Mouse (Mus musculus) forebrain, embryonic 15.5 days (tissue): Measurements from ENCODE around the gene Fen1. TPM values are rescaled to one million over a fixed set of nuclear protein-coding genes. Genes with fewer than 3 reads are reported as not detected.

Experiments used
- ATAC-seq: fragments of 200-750 bp; cut with Nextera tagmentation; replicated peaks from 2 replicates; pipeline ENCODE4 v1.8.0; 2017; ENCODE audit warnings: mild to moderate bottlenecking, moderate TSS enrichment, moderate library complexity
- H3K27ac ChIP-seq: fragments of 300-500 bp; sonication (generic); replicated peaks from 2 replicates; pipeline ENCODE4 v1.5.1; 2015; ENCODE audit warnings: mild to moderate bottlenecking, inconsistent platforms
- H3K27me3 ChIP-seq: fragments of 300-500 bp; sonication (generic); 2 replicates; pipeline ENCODE4 v1.6.1; 2015; ENCODE audit warnings: inconsistent platforms
- H3K36me3 ChIP-seq: fragments of 300-500 bp; sonication (generic); 2 replicates; pipeline ENCODE4 v1.6.1; 2015; ENCODE audit warnings: mild to moderate bottlenecking, inconsistent platforms
- H3K4me1 ChIP-seq: fragments of 300-500 bp; sonication (generic); 2 replicates; pipeline ENCODE4 v1.6.1; 2015; ENCODE audit warnings: inconsistent platforms
- H3K4me2 ChIP-seq: fragments of 300-500 bp; sonication (generic); replicated peaks from 2 replicates; pipeline ENCODE4 v1.6.1; 2015; ENCODE audit warnings: mild to moderate bottlenecking, inconsistent platforms
- H3K4me3 ChIP-seq: fragments of 300-500 bp; sonication (generic); 2 replicates; pipeline ENCODE4 v1.5.1; 2015; ENCODE audit warnings: mild to moderate bottlenecking, inconsistent platforms
- H3K9ac ChIP-seq: fragments of 300-500 bp; sonication (generic); replicated peaks from 2 replicates; pipeline ENCODE4 v1.6.1; 2015; ENCODE audit warnings: mild to moderate bottlenecking, inconsistent platforms
- H3K9me3 ChIP-seq: fragments of 300-500 bp; sonication (generic); 2 replicates; pipeline ENCODE4 v1.6.1; 2016; ENCODE audit warnings: inconsistent platforms
- WGBS: fragments of 180-500 bp; shearing (Covaris S2); methylation state at CpG from one replicate; pipeline ENCODE4 v1.1.7; 2015; ENCODE audit warnings: mixed read lengths; 5-methylcytosine and 5-hydroxymethylcytosine counted together
- polyA plus RNA-seq: library from polyadenylated mRNA; unstranded; fragments of >200 nt; fragmentation: Nextera tagmentation; extraction: Ambion mirVana; gene quantifications from 2 replicates; pipeline ENCODE4 v1.2.1, GENCODE M21; 2015

The Fen1 gene
- polyA plus RNA-seq = 54.7 and 58.4 TPM in 2 replicates

DNA sequence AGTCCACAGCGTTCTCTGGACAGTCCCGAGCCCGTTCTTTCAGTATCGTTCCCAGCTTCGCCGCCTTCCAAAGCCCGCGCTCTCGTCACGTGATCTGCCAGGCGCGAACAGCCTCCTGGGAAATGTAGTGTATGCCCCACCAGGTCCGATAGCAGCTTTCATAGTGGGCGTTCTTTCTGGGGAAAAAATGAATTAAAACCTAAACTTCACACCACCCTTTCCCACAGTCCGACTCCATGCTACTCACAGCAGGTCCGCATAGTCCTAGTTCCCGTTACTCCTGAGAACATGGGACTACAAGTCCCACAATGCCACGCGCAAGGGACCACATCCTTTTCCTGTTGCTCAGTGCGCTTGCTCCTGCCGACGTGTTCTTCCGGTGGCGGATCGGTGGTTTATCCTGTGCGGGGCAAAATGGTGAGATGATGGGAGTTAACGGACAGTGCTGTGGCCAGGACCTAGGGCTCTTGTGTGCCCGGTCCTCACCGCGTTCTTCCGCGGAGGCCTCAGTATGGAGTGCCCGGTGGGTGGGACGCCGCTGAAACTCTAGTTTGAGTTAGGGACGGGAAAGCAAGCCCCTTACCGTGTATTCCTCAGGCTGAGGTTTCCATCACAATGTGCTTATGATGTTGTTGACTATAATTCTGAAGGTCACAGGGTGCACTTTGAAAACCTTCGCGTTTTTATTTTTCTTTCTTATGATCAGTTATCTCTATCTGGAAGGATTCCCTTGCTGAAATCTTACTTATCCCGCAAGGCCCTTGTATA, at the start of gene Fen1, which contains the start of gene Tmem258:
Gene Fen1 (minus strand): TSS at position 322 of the 768 bp plus-strand sequence.
Gene Tmem258 (plus strand): TSS at position 167 of the 768 bp plus-strand sequence.
- H3K4me1 ChIP-seq = peaks cover 20% of the 10 kb centered on the region
- H3K9me3 ChIP-seq = no peaks in the 10 kb centered on the region
- H3K27me3 ChIP-seq = no peaks in the 10 kb centered on the region
- peak within 1 kb of the TSS; percentile 88 for H3K9ac ChIP-seq
- WGBS = under 1% methylated on average over 40 of the region's 40 CpGs
- peaks cover 42% of the 10 kb centered on the region for H3K36me3 ChIP-seq
- ATAC-seq = peak; percentile 94
- H3K4me3 ChIP-seq = peak within 1 kb of the TSS; percentile 93
- peak within 1 kb of the TSS; percentile 88 for H3K4me2 ChIP-seq
- peak within 1 kb of the TSS; percentile 89 for H3K27ac ChIP-seq

DNA sequence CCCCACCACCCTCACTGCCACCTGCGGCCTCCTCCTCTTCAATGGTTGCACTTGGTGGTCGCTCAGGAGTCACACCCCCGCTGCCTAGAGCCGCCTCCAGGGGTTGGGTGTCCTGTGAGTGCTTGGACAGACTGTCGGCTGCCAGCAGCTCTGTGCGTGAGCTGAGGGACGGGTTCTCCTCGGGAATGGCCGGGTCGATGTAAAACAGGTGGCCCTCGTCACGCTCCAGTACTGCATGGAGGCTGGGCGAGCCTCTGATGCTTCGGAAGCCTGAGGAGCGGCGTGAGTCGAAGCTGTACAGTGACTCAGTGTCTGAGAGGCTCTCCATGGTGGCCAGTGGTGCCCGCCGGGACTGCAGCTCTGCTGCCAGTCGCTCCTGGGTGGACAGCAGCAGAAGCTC, 44.2 kb upstream of the Fen1 start:
- H3K27ac ChIP-seq = no peak overlapping the region
- no peak overlapping the region for H3K4me3 ChIP-seq
- no peaks in the 10 kb centered on the region for H3K4me1 ChIP-seq
- no peak overlapping the region for H3K4me2 ChIP-seq
- H3K9me3 ChIP-seq = no peaks in the 10 kb centered on the region
- H3K9ac ChIP-seq = no peak overlapping the region
- 63% methylated on average over 20 of the region's 20 CpGs for WGBS
- no peak for ATAC-seq
- H3K36me3 ChIP-seq = peaks cover 3% of the 10 kb centered on the region; the same call in 1 of the 2 replicates
- no peaks in the 10 kb centered on the region for H3K27me3 ChIP-seq

DNA sequence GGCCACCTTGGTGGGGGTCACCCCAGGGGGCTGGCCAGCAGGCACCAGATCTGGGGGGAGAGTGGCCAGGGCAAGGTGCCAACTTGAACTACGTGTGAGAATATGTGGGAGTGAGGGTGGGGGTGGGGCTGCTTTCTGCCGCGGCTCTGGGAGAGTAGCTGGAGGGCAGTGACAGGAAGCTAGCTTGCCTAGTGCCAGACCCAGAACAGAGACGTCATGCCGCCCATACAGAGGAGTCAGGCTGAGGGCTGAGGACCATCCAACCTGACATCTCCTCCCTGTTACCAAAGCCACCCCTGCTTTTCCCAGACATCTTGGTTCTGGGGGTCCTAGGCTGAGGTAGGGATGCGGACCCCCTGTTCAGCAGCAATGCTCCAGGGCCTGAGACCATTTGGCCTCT, 43.2 kb upstream of the Fen1 start:
- peaks cover 3% of the 10 kb centered on the region; the same call in 1 of the 2 replicates for H3K36me3 ChIP-seq
- ATAC-seq = no peak
- no peaks in the 10 kb centered on the region for H3K4me1 ChIP-seq
- H3K4me3 ChIP-seq = no peak overlapping the region
- 37% methylated on average over 6 of the region's 6 CpGs for WGBS
- no peak overlapping the region for H3K9ac ChIP-seq
- no peak overlapping the region for H3K27ac ChIP-seq
- H3K9me3 ChIP-seq = no peaks in the 10 kb centered on the region
- H3K4me2 ChIP-seq = no peak overlapping the region
- H3K27me3 ChIP-seq = no peaks in the 10 kb centered on the region

DNA sequence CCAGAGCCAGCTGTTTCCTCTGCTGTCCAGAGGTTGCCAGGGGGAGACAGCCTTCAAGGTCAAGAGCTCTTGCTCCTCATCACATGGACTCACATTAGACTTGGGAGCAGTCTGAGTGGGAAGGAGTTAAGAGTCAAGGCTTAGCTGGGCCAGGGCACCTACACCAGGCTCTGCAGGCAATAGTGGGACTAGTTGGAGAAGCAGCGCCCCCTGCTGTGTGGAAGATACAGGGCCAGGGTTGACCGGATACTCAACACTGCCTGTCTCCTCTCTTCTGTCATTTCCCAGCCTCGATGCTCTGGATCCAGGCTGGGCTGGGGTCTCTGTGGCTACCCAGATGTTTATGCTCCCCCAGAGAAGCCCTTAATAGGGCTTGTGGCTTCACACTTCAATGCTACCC, 40.2 kb upstream of the Fen1 start:
- peaks cover 9% of the 10 kb centered on the region; the same call in 1 of the 2 replicates for H3K4me1 ChIP-seq

DNA sequence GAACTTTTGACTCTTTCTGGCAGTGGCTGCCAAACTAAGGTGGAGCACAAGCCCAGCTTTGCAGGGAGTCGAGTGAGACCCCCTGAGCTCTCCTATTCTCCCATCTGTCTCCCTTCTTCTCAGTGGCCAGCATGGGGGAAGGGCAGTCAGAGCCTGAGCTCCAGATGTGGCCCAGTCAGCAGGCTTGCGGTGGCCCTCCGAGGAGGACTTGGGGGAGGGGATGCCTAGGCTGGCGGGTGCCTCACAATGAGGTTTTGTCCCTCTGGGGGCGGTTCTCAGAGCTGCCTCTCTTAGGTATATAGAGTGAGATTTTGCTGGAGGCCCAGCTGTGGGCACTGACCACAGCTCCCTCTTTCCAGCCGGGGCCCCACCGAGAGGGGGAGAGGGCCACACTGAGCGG, 38.9 kb upstream of the Fen1 start:
- Histone ChIP-seq H3K4me1 (peaks cover 9% of the 10 kb centered on the region; the same call in 1 of the 2 replicates), H3K9me3 (no peaks in the 10 kb centered on the region), H3K4me2 (no peak overlapping the region), H3K4me3 (no peak overlapping the region), H3K27ac (no peak overlapping the region), H3K27me3 (peaks cover 17% of the 10 kb centered on the region), H3K36me3 (peaks cover under 1% of the 10 kb centered on the region; the same call in 1 of the 2 replicates), H3K9ac (no peak overlapping the region)
- ATAC-seq = no peak
- 5% methylated on average over 8 of the region's 8 CpGs for WGBS

More for the DNA sequence above, 40.2 kb upstream of the Fen1 start:
- H3K27ac ChIP-seq = no peak overlapping the region
- 25% methylated on average over 3 of the region's 3 CpGs for WGBS
- no peak overlapping the region for H3K4me3 ChIP-seq
- peaks cover 3% of the 10 kb centered on the region; the same call in 1 of the 2 replicates for H3K36me3 ChIP-seq
- H3K27me3 ChIP-seq = peaks cover 16% of the 10 kb centered on the region
- no peak overlapping the region for H3K4me2 ChIP-seq
- no peaks in the 10 kb centered on the region for H3K9me3 ChIP-seq
- H3K9ac ChIP-seq = no peak overlapping the region
- no peak for ATAC-seq

DNA sequence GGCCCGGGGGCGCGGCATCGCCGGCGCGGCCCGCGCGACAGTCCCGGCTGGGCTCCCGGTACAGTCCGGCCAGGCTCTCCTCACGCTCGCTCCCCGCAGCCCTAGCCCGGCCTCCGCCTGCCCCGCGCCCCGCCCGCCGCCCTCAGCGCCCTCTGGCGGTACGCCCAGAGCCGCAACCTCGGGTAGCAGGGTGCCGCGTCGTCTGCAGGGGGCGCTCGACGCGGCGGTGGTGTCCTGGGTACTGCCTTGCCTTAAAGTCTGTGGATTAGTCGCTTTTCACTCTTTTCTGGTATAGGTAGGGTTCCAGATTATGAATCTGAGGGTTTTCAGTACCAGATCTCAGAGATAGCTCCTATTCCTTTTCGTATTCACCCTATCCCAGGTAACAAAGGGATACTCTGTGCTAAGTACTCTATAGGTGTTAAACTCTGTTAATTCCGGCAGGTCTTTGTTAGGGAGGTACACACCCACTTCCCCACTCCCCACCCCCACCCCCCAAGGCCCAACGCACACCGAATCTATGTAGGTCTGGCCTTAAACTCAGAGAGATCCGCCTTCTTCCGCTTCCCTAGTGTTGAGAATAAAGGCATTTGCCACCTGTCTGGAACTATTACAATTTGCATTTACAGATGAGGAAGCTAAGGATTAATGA, 36.8 kb upstream of the Fen1 start, which contains the start of gene Myrf:
Gene Myrf (minus strand): TSS at position 95 of the 652 bp plus-strand sequence.
- WGBS = 8% methylated on average over 43 of the region's 43 CpGs
- Histone ChIP-seq H3K27me3 (peaks cover 17% of the 10 kb centered on the region), H3K9ac (peak within 1 kb of the TSS; percentile 36), H3K4me1 (peaks cover 9% of the 10 kb centered on the region; the same call in 1 of the 2 replicates), H3K9me3 (no peaks in the 10 kb centered on the region), H3K4me3 (peak within 1 kb of the TSS; percentile 40), H3K4me2 (peak within 1 kb of the TSS; percentile 58), H3K36me3 (no peaks in the 10 kb centered on the region), H3K27ac (no peak within 1 kb of the TSS)
- ATAC-seq = peak; percentile 77

DNA sequence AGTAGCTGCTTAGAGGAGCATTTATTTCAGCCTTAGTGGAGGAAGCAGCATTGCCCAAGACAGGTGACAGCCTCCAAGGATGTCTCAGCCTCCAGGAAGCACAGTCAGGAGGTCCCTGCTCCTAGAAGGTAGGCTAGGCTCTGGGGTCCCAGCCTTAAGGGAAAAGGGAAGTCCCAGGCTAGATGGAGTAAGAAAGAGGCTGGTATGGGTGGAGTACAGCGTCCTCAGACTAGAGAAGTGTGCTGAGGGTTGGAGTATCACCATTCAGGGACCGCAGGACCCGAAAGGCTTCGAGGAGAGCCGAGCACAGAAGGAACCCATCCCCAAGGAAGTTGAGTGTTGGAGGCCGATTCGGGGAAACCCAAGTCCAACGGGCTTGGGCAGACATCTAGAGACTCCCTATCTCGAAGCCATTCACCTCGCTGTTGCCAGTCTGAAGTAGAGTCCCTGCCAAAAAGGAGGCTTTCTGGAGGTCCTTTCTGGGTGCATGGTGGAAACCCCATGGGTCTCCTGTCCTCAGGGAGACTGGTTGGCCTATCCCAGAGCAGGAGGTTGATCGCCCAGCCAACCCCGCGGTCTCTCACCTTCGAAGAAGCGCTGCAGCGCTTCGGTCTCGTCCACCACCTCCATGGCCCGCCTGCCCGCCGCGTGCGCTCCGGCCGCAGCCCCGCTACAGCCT, 36.1 kb upstream of the Fen1 start:
- no peaks in the 10 kb centered on the region for H3K36me3 ChIP-seq
- H3K27me3 ChIP-seq = peaks cover 17% of the 10 kb centered on the region
- H3K4me1 ChIP-seq = peaks cover 9% of the 10 kb centered on the region; the same call in 1 of the 2 replicates
- WGBS = 5% methylated on average over 26 of the region's 26 CpGs
- no peak overlapping the region for H3K27ac ChIP-seq
- peak overlapping the region; percentile 58 for H3K4me2 ChIP-seq
- peak overlapping the region; percentile 40 for H3K4me3 ChIP-seq
- H3K9me3 ChIP-seq = no peaks in the 10 kb centered on the region
- ATAC-seq = peak; percentile 12; the same call in 1 of the 2 replicates
- H3K9ac ChIP-seq = peak overlapping the region; percentile 36

DNA sequence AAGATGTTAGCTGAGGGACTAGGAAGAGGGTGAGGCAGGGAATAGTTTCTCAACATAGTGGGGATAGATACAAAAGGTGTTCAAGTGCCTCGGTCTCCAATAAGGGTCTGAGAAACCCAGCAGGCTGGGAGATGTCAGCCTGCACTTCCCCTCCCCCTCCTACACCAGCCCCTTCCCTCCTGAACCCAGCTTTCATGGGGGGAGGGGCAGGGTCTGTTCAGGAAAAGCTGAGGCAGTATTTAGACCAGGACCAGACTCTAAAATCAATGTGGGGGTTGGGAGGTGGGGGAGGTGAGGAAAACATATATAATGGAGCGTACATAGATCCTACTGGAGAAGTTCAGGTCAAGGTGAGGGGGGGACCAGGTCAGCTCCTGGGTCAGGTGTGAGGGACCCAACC, 35.5 kb upstream of the Fen1 start:
- WGBS = 48% methylated on average over 2 of the region's 2 CpGs
- no peak overlapping the region for H3K4me3 ChIP-seq
- H3K27ac ChIP-seq = no peak overlapping the region
- H3K9me3 ChIP-seq = no peaks in the 10 kb centered on the region
- ATAC-seq = no peak
- H3K27me3 ChIP-seq = peaks cover 17% of the 10 kb centered on the region
- H3K4me2 ChIP-seq = no peak overlapping the region
- H3K36me3 ChIP-seq = no peaks in the 10 kb centered on the region
- no peak overlapping the region for H3K9ac ChIP-seq
- H3K4me1 ChIP-seq = peaks cover 9% of the 10 kb centered on the region; the same call in 1 of the 2 replicates

DNA sequence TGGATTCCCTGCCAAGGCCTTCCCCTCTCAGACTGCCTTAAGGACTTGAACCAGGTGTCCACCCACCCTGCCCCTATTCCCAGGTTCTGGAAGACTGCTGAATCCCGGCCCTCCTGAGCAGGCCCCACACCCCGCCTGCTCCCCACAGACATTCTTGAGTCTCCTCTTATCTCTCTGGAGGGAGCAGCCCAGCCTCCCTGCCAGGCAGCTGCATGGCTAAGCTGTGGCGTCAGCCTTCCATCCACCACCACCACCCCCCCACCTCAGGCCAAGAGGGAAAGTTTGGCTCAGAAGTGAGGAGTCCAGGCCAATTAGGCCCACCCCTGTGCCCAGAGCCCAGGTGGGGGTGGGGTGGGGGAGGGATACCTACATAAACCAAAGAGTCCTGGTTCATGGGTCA, 34.5 kb upstream of the Fen1 start:
- no peak overlapping the region for H3K9ac ChIP-seq
- no peaks in the 10 kb centered on the region for H3K36me3 ChIP-seq
- H3K27ac ChIP-seq = no peak overlapping the region
- 62% methylated on average over 3 of the region's 3 CpGs for WGBS
- H3K4me3 ChIP-seq = no peak overlapping the region
- ATAC-seq = no peak
- peaks cover 9% of the 10 kb centered on the region; the same call in 1 of the 2 replicates for H3K4me1 ChIP-seq
- H3K27me3 ChIP-seq = peaks cover 17% of the 10 kb centered on the region
- no peak overlapping the region for H3K4me2 ChIP-seq
- H3K9me3 ChIP-seq = no peaks in the 10 kb centered on the region

DNA sequence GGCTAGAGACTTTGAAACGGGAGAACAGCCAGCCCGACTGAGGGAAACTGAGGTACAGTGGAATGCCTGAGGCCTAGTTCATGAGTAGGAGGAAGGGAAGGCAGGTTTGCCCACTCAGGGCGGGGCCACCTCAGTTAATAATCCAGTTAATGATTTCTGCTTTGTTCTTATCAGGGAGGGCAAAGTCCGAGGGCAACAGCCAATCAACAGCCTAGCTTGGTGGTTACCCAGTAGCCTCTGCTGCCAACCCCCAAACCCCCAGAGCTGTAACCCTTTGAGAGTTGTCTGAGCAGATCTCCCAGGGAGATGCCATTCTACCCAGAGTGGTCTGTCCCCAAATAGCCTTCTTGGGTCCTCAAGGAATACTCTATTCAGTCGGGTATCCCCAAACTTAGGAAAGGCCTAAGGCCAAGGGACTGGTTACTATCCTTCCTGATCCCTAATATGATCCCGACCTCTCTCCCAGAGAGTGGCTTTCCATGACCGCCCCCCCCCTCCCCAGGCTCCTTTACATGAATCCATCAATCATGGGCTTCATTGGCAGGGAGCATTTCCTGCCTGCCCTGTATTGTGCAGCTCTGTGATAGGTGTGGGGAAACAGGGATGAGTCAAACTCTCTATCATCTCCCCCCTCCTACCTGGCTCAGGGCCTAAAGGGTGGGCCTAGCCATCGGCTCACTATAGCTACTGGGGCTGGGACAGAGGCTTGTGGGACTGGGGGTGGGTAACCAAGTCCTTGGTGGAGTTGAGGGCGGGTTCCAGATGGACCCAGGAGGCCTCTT, 32.0 kb upstream of the Fen1 start:
- Histone ChIP-seq H3K27ac (no peak overlapping the region), H3K9me3 (no peaks in the 10 kb centered on the region), H3K4me1 (peaks cover 9% of the 10 kb centered on the region; the same call in 1 of the 2 replicates), H3K4me2 (no peak overlapping the region), H3K4me3 (no peak overlapping the region), H3K9ac (no peak overlapping the region), H3K36me3 (no peaks in the 10 kb centered on the region), H3K27me3 (peaks cover 17% of the 10 kb centered on the region)
- WGBS = 89% methylated on average over 9 of the region's 9 CpGs
- no peak for ATAC-seq

DNA sequence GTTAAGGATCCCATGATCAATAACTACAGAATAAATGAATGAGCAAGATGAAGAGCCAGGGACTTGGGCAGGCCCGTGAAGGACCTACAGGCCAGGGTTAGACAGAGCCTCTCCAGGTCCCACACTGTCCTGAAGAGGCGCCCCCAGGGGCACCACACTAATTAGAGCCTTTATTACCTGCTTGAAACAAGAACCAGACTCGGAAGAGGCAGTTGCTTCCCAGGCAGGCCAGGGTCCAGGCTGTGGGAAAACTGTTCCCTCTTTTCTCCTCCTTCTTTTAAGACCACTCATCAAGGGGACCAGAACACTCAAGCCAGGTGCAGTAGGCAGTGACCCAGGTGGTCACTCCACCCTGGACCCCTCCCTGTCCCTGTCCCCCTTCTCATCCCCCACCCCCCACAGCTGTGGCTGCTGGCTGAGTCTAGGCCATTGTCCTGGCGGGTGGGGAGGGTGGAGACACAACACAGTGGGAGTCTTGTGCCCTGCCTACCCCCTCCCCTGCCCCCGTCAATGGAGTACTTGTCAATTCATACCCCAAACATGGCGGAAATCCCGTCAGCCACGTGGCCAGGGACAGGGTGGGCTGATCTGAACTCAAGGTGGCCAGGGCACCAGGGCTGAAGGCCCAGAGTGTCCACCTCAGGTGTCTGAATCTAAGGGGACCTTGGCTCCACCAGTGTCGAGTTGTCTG, 28.5 kb upstream of the Fen1 start:
- H3K27me3 ChIP-seq = no peaks in the 10 kb centered on the region
- H3K36me3 ChIP-seq = no peaks in the 10 kb centered on the region

More for the DNA sequence above, 28.5 kb upstream of the Fen1 start:
- Histone ChIP-seq H3K9ac (no peak overlapping the region), H3K4me3 (no peak overlapping the region), H3K27ac (no peak overlapping the region), H3K9me3 (no peaks in the 10 kb centered on the region), H3K4me1 (no peaks in the 10 kb centered on the region), H3K4me2 (no peak overlapping the region)
- 34% methylated on average over 9 of the region's 9 CpGs for WGBS
- ATAC-seq = no peak
